Mouse (Mus musculus): ENCODE results near the gene Epha6. TPM values are rescaled to one million over a fixed set of nuclear protein-coding genes. Genes with fewer than 3 reads are reported as not detected.
A peak's percentile ranks its signal among the peaks of the same experiment; 100 is the strongest.
"Not testable (repeated sequence)": the region's sequence is repeated elsewhere in the genome, so short reads cannot be mapped to it uniquely, and the experiment has no call there.

Gene Epha6
- total RNA-seq, 2 experiments from 2014 or later: 65.9 to 75.7 TPM

DNA sequence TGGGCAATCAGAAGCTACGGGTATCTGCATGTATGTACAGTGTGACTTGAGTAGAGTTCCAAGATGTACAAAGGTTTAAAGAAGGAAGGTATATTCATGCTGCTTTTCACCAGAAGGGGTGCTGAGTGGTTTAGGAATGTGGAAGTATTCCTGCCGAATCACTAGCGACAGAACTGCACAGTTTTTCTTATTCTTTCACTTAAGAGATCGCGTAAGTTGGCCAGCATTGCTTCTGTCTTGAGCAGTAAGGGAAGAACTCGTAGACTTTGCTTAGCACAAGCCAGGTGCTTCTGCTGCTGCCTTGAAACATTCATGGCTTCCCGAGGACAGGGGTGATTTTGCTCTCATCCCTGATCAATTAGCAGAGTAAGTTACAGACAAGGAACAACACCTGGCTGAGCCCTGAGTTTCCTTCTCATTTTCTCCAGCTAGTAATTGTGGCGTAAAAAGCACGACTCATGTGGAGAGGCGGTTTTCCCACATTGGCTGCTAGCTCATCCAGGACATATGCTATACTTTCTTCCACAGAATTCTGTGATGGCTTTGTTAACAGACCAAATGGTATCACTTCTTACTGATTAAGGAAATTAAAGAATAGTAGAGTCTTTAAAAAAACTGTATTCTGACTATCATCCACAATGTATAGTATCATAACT is 534.7 kb downstream of the Epha6 start:
- intact Hi-C loops (cut with DNase I): no loop called here
- DNase-seq (ENCODE audit: extremely low spot score in 1 of 2, low spot score in 2 of 2): no peak

DNA sequence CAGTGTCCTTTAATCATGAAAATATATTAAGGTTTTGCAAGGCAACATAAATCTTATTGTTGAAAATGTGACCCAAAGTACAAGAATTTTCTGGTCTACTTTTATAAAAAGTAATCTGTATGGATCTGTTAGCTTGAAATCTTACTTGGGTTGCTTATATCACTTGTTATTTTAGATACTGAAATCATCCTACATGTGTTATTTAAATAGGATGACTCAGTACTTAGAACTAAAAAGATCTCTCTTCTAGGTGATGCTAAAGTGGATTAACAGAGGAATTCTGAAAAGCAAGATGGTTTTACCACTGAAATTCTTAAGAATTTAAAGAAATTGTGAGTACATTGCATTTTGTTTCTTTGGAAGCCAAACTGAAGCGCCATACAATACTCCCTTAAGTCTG is 561.5 kb downstream of the Epha6 start:
- no peak for DNase-seq (ENCODE audit: extremely low spot score in 1 of 2, low spot score in 2 of 2)
- intact Hi-C loops (cut with DNase I): no loop called here

DNA sequence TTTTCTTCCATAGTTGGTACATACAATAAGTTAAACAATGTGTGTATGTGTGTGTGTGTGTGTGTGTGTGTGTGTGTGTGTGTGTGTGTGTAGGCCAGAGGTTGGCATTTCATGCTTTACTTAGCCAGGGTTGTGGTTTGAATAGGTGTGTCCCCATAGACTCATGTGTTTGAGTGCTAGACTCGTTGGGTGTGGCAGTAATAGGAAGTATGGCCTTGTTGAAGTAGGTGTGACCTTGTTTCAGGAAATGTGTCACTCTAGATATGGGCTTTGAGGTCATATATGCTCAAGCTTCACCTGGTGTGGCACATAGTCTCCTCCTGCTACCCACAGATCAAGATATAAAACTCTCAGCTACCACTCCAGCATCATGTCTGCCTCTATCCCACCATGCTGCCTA is 577.0 kb downstream of the Epha6 start:
- intact Hi-C loops (cut with DNase I): no loop called here
- no peak for DNase-seq (ENCODE audit: extremely low spot score in 1 of 2, low spot score in 2 of 2)

DNA sequence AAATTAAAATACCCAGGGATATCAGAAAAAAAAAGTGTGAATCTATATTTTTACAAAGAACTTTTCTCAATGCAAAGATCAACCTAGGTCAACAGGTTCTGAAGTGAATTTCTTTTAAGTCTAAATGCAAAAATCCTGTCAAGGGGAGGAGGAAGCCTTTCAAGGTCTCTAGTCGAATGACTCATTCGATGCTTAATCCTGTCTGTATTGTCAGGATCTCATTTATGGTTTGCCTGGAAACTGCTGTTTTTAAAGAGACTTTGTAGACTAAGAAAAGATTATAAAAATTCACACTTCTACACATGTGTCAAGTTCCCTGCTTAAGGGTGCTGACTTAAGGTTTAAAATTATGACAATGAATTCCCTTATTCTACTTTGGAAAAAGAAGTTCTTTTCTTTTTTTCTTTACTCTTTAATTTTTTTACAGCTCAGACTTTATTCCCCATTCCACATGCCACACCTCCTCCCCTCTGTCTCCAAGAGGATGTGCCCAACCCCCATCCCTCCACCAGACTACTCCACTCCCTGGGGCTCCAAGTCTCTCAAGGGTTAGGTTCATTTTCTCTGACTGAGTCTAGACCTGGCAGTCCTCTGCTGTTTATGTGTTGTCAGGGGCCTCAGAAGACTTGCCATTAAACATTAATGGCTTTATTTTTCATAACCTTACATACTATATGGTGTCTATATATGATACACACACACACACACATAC is 598.3 kb downstream of the Epha6 start:
- peak in 1 of 2 experiments; percentile 16 for DNase-seq (ENCODE audit: extremely low spot score in 1 of 2, low spot score in 2 of 2)
- intact Hi-C loops (cut with DNase I): no loop called here

DNA sequence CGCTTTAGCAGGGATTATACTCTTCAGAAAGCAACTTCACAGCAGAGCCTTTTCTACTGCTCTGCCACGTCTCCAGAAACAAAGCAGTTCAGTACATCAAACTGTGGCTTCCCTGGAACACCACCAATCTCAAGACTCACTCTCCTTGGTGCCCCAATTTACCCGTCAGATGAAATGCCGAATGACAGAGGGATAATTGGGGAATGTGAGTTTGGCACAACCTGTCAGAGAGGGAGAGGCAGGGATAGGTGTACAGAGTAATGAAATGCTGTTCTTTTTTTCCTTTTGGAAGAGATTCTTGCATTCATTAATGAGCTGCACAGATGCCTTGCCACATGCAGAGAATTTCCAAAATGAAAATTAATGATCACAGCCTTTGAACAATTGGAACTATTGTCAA is 635.5 kb downstream of the Epha6 start:
- DNase-seq (ENCODE audit: extremely low spot score in 1 of 2, low spot score in 2 of 2): no peak
- intact Hi-C loops (cut with DNase I): no loop called here

DNA sequence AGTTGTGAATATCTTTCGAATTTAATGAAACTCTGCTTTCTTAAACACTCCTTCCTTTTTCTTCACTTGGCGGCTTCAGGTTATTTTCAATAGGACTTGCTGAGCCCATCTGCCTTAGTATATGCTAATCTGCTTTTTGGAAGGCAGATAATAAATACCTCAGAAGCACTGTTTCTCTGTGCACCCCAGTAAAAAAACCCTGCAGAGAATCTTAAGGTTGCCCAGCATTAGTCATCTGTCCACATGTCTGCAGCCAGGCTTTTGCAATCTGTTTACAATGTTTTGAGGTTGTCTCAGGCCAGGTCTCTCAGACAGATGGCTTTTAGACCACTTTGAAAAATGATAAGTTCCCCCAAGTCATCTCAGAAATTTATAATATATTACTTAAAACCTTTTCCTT is 649.6 kb downstream of the Epha6 start:
- intact Hi-C loops (cut with DNase I): no loop called here
- no peak for DNase-seq (ENCODE audit: extremely low spot score in 1 of 2, low spot score in 2 of 2)

DNA sequence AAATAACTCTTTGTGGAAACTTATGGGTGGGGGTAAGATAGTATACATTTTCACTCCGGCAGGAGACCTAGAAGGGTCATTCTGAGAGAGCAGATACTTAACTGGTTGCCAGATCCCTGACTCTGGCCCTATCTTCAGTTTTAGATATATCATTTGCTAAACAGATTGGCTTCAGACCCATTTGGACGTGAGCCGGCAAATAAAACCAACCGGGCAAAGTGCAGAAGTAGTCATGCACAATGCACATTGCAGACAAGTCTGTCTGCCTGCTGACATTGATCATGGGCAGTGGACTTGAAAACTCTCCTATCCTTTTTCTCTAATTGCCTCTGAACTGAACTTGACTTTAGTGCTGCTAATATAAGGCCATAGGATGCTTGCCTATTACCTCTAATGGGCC is 681.6 kb downstream of the Epha6 start:
- no peak for DNase-seq (ENCODE audit: extremely low spot score in 1 of 2, low spot score in 2 of 2)
- intact Hi-C loops (cut with DNase I): no loop called here

DNA sequence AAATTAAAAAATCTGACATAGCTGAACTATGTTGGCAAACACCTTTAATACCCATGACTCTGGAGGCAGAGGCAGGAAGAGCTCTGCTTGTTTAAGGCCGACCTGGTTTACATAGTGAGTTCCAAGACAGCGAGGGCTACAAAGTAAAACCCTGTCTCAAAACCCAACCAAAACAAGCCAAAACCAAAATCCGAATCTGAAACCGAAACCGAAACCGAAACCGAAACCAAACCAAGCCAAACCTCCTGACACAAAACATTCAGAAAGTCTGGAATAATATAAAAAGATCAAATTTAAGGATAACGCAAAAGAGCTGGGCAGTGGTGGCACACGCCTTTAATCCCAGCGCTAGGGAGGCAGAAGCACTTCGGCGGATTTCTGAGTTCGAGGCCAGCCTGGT is 725.3 kb downstream of the Epha6 start:
- no peak for DNase-seq (ENCODE audit: extremely low spot score in 1 of 2, low spot score in 2 of 2)
- intact Hi-C loops (cut with DNase I): no loop called here

DNA sequence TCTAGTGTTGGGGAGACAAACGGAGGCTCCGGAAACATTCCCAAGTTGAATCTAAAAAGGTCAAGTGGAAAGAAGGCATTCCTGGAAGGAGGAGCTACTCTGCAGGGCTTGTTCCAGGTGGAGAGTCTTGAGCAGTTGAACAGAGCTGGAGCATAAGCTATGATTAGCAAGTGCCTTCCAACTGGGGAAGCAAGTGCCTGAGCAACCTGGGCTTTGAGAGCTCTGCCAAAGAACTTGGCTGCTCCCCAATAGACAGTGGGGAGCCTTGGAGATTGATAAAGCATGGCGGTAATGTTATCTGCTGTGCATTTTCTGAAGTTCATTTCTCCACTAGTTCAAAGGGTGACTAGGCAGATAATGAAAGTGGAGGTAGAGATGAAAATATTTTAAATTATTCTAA is 733.5 kb downstream of the Epha6 start:
- DNase-seq (ENCODE audit: extremely low spot score in 1 of 2, low spot score in 2 of 2): no peak
- intact Hi-C loops (cut with DNase I): no loop called here

DNA sequence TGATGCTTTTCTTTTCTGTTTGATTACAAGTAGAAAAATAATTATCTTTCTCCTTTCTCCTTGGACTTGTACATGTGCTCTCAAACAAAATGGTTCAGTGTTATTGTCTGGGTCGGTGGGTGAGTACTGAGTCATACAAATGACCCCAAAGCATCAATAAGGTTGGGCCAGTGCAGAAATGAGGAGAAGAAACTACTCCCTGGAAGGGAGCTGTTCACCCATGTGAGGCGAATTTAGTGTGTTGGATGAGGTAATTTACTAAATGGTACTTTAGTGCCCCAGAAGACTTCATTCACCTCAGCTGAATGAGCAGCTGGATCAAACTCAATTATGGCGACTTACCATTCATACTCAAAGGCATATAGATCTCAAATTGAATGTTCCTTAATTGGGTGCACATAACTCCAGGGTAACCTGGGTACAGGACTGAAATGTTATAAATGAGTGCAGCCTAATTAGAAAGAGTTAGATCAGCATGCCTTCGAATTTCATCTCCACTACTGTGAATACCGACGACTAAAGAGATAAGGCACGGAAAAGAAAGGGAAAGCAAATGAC is 751.1 kb downstream of the Epha6 start:
- intact Hi-C loops (cut with DNase I): no loop called here
- DNase-seq (ENCODE audit: extremely low spot score in 1 of 2, low spot score in 2 of 2): no peak

DNA sequence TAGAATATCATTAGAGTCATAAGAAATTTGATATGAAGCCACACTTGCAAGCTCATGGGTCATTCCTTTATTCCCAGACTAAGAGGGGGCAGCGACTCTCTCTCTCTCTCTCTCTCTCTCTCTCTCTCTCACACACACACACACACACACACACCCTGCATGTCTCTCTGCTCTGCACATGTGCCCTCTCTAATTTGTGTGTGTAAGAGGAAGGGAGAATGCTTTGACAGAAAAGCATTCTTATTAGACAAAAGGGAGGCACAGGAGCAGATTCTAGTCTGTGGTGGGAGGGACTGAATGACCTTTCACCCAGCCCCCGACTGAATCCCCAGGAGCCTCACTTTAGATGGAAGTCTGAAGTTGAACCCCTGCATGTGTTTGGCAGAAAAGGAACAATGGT is 752.6 kb downstream of the Epha6 start:
- intact Hi-C loops (cut with DNase I): no loop called here
- no peak for DNase-seq (ENCODE audit: extremely low spot score in 1 of 2, low spot score in 2 of 2)

DNA sequence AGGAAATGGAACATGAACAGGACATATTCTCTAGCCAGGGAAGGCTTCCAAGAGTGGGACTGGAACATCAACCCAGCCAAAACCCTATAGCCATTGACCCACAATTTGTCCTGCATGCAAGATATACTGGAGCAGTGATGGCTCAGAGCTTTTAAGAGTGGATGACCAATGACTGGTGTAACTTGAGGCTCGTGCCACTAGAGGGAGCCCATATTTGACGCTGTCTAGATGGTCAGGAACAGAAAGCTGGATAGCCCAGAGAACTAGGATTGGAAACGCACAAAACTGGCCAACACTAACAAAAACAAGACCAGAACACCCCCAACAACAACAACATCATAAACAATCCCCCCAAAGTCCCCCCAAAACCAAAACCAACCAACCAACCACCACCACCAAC is 758.8 kb downstream of the Epha6 start:
- DNase-seq (ENCODE audit: extremely low spot score in 1 of 2, low spot score in 2 of 2): no peak
- intact Hi-C loops (cut with DNase I): no loop called here

DNA sequence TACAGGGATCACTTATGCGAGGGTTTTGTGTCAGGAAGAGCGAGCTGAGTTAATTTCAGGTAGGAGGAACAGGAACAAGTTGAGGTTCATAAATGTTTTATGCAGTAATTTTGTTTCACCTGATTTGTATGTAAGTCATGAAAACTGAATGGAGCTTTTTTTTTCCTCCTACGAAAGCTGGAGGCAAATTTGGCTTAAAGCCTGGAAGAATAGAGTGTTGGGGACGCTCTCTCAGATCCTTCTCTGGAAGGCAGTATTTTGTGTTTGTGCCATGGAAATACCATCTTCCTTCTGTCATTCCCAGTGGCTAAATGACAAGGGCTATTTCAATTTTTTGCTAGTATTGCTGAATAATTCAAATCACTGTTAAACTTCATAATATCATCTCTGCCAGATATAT is 768.6 kb downstream of the Epha6 start:
- DNase-seq (ENCODE audit: extremely low spot score in 1 of 2, low spot score in 2 of 2): no peak
- intact Hi-C loops (cut with DNase I): no loop called here

DNA sequence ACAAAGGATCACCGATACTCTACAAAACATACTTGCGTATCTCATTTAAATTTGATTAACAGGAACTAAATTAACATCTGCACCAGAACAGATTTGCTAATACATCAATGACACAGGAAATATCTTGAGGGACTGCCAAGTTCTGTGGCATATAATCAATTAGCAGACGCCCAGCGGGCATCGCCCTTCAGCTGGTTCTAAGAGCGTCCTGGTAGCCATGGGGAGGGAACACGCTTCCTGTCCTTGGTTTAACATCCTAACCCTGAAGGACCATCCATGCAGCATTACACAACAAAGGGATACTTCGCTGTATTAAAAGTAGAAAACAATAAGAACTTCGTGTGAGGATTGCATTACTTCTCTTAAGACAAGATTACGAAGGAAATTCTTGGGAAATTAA is 769.0 kb downstream of the Epha6 start:
- intact Hi-C loops (cut with DNase I): no loop called here
- no peak for DNase-seq (ENCODE audit: extremely low spot score in 1 of 2, low spot score in 2 of 2)

DNA sequence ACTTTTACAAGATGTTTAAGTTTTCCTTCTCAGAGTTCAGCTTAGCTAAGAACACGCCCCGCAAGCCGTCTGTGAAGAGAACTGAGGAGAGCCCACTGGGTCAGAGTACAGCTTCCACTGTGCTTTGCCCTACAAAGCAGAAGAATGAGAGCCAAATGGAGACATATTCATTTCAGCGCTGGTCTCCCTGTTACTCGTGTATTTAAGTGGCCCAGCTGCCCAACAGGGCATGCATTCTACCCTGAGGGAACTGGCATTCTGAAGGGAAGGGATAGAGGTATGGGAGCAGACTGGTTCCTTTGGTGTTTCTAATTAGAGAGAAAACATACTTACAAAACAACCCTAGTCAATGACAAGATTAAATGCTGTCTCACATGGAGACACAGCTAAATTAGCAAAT is 772.9 kb downstream of the Epha6 start:
- no peak for DNase-seq (ENCODE audit: extremely low spot score in 1 of 2, low spot score in 2 of 2)
- intact Hi-C loops (cut with DNase I): no loop called here

DNA sequence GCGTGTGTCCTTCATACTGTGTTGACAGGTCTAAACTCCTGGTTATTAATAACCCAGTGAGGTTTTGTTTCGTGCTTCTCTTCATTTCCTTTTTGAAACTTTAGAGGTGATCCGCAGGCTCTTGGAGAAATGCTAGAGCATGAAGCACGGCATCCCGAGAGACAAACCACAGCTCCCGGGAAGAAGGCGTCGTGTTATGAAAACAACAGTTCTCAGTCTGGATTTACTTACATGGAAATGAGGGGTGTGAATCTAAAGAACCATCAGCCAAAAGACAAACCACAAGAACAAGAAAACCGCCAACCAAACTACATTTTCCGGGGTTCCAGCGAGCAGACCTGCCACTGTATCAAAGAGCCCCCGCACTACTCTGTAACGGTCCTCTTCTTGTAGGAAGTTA is 775.7 kb downstream of the Epha6 start:
- no peak for DNase-seq (ENCODE audit: extremely low spot score in 1 of 2, low spot score in 2 of 2)
- intact Hi-C loops (cut with DNase I): loop anchor here (10.0 kb wide), 1 partner anchor 145 kb away; no protein-coding TSS in a partner anchor

DNA sequence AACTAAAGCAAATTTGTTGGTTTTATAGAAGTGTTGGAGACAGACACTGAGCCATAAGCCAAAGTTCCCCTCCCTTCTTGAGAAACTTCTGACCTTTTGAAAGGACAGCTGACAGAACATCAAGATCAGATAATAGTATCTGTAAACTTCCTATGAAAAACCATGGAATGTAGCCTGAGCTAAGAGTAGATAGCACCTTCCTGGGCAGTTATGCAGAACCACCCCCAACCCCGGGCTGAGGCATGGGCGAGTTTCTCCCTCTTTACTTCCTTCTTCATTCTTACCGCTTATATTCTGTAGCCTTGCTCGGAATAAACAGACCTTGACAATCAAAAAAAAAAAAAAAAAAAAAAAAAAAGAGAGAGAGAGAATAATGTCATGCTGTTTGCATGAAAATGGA is 805.5 kb downstream of the Epha6 start:
- DNase-seq (ENCODE audit: extremely low spot score in 1 of 2, low spot score in 2 of 2); intact Hi-C loops (cut with DNase I): not testable (repeated sequence)

DNA sequence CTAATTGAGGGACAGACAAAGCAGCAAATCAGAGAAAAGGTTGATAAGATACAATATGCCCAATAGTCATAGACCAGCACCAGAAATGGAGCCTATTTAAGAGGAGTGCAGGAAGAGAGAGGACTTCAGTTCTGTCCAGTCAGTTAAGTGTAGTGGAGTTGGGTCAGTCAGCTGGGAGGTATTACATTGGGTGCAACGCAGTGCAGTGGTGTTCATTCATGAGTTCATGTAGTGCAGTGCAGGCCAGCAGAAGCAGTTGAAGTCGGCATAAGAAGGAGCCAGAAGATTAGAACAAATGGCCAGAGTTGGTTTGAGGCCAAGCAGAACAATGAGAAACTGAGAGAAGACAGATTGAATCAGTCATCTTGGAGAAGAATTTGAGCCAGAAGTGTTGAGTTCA is 833.0 kb downstream of the Epha6 start:
- intact Hi-C loops (cut with DNase I): no loop called here

DNA sequence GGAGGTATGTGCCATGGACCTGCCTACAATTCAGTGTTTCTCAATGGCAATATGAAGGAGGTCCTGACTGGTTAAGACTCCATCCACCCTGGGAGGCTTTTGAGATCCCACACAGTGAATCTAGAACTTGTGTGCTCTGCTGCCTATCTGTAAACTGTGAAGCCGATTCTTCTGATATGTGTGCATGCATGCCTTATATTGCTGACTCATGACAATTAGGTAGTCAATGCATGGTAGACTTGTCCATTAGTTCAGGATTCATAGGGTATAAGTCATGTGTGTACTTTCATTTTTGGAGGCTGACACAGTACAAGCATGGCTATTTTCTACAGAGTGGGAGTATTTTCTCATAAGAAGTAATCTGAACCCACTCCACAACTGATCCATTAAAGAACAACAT is 834.9 kb downstream of the Epha6 start:
- intact Hi-C loops (cut with DNase I): no loop called here
- DNase-seq (ENCODE audit: extremely low spot score in 1 of 2, low spot score in 2 of 2): no peak

More for the DNA sequence above, 833.0 kb downstream of the Epha6 start:
- no peak for DNase-seq (ENCODE audit: extremely low spot score in 1 of 2, low spot score in 2 of 2)

DNA sequence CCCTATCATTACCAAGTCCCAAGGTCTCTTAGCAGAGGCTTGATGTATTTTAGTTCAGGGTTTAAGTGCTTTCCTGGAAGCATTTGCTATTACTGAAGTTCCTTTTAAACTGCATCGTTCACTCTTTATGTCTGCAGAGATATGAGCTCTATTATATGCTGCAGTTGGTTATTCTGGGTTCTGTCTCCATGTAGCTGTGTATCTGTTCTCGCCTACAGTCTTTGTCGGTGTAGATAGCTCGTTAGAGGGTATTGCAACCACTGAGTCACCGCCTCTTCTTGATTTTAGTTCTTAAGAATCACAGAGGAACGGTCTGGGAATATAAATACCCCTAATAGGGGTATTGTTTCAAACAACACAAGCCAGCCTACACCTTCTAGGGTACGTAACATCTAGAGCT is 835.4 kb downstream of the Epha6 start:
- DNase-seq (ENCODE audit: extremely low spot score in 1 of 2, low spot score in 2 of 2): peak in 1 of 2 experiments; percentile 2
- intact Hi-C loops (cut with DNase I): no loop called here
